Mouse (Mus musculus) activated CD4-positive, CD25-positive, alpha-beta regulatory T cell, adult 4 months (primary cell): ENCODE results near the gene 1110057P08Rik. TPM values are rescaled to one million over a fixed set of nuclear protein-coding genes. Genes with fewer than 3 reads are reported as not detected.
"Not testable (repeated sequence)": the region's sequence is repeated elsewhere in the genome, so short reads cannot be mapped to it uniquely, and the experiment has no call there.

Experiments
- ATAC-seq: one replicate; pipeline ENCODE4 v1.8.0; 2017
- polyA plus RNA-seq, 2 experiments: library from polyadenylated mRNA; unstranded; fragments of 100-300 nt; shearing (Covaris generic); gene quantifications; one replicate each; pipeline ENCODE4 v1.2.1; 2017

1110057P08Rik gene
- polyA plus RNA-seq, result not detected

DNA sequence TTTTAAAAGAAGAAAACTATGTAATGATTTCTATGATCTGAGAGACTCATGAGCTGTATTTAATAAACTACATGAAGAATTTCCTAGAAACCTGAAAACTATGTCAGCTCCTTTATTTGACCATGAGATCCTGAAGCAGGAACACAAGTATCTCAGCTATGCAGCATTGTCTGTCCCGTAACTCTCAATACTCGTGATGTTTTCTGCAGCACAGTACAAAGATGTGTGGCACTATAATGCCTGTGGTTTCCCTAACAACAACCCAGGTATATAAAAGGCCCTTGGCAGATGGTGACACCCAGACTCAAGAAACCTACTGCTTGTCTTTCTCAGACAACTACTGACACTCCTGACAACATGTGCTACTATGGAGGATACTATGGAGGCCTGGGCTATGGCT lies at the start of gene 1110057P08Rik:
1110057P08Rik (plus strand) TSS at position 301 of the 400 bp plus-strand sequence.
- ATAC-seq, result no peak

DNA sequence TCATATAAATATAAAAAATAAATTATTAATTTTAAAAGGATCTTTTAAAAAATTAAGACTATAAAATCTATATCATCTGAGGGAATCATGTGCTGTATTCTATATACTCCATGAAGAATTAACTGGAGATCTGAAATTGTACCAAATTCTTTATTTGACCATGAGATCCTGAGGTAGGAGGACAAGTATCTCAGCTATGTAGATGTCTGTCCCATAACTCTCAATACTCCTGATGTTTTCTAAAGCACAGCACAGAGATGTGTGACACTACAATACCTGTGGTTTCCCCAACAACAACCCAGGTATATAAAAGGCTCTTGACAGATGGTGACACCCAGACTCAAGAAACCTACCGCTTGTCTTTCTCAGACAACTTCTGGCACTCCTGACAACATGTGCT lies 34.0 kb upstream of the 1110057P08Rik start, which contains the start of gene Gm6358:
Gm6358 (plus strand) TSS at position 301 of the 400 bp plus-strand sequence.
- ATAC-seq, result no peak

DNA sequence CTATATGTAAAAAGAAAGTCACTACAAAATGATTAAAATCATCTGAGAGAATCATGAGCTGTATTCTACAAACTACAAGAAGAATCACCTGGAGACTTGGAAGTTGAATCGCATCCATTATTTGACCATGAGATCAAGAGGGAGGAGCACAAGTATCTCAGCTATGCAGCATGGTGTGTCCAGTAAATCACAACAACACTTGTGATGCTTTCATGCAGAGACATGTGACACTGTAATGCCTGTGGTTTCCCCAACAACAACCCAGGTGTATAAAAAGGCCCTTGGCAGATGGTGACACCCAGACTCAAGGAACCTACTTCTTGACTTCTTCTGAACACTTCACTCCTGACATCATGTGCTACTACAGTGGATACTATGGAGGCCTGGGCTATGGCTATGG lies 23.7 kb upstream of the 1110057P08Rik start, which contains the start of gene Gm10061:
Gm10061 (plus strand) TSS at position 301 of the 400 bp plus-strand sequence.
- no peak for ATAC-seq

DNA sequence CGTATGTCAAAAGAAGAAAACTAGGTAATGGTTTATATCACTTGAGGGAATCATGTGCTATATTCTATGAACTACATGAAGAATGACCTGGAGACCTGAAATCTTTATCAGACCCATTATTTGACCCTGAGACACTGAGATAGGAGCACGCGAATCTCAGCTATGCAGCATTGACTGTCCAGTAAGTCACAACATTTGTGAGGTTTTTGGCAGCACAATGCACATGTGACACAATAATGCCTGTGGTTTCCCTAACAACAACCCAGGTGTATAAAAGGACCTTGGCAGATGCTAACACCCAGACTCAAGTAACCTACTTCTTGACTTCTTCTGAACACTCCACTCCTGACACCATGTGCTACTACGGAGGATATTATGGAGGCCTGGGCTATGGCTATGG lies 16.9 kb upstream of the 1110057P08Rik start, which contains the start of gene Gm9789:
Gm9789 (plus strand) TSS at position 301 of the 400 bp plus-strand sequence.
- no peak for ATAC-seq

DNA sequence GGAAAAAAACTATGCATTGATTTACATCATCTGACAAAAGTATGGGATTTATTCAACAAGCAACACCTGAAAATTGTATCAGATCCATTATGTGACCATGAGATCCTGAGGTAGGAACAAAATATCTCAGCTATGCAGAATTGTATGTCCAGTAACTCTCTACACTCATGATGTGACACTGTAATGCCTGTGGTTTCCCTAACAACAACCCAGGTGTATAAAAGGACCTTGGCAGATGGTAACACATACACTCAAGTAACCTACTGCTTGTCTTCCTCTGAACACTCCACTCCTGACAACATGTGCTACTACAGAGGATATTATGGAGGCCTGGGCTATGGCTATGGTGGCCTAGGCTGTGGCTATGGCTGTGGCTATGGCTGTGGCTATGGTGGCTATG lies 5.3 kb upstream of the 1110057P08Rik start, which contains the start of gene Gm7735:
Gm7735 (plus strand) TSS at position 301 of the 400 bp plus-strand sequence.
- ATAC-seq, result not testable (repeated sequence)

DNA sequence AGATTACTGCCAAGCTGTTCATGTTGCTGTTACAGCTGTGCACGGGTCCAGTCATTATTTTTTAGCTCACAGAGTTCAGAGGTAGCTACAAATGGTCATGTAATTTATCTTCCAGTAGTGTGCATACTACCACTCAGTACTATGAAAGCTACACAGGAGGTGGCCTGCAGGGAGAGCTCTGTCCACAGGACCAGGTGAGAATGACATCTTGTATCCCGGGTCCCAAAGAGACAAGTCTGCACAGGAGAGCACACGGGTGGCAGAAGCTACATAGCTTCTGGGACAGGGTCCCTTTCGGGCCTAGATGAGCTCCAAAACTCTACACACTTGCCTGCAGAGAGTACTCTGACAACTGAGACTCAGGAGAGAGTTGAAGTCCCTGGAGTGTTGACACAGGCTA lies 14.1 kb downstream of the 1110057P08Rik start:
- no peak for ATAC-seq

DNA sequence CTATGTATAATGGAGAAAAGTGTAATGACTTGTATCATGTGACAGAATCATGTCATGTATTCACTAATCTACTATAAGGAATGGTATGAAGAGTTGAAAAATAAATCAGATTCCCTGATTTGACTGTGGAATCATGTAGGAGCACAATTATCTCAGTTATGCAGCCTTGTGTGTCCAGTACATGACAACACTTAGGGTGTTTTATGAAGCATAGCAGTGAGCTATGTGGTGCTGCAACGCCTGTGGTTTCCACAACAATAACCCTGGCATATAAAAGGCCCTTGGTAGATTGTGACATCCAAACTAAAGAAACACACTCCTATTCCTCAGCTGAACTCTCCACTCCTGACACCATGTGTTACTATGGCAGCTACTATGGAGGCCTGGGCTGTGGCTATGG lies 31.0 kb downstream of the 1110057P08Rik start, which contains the start of gene Krtap20-2:
Krtap20-2 (plus strand) TSS at position 301 of the 400 bp plus-strand sequence.
- ATAC-seq, result no peak

Other genes starting within 250 kb of the 1110057P08Rik start
- not detected for gene Krtap19-9b, start 242.5 kb upstream of the 1110057P08Rik start, polyA plus RNA-seq
- not detected for gene Krtap16-3, start 211.9 kb upstream of the 1110057P08Rik start, polyA plus RNA-seq
- not detected for gene Krtap22-2, start 164.0 kb upstream of the 1110057P08Rik start, polyA plus RNA-seq
- gene Gm10229, start 159.5 kb upstream of the 1110057P08Rik start, polyA plus RNA-seq, result not detected
- gene Krtap6-1, start 143.0 kb upstream of the 1110057P08Rik start, polyA plus RNA-seq, result not detected
- gene Gm10228, start 133.3 kb upstream of the 1110057P08Rik start, polyA plus RNA-seq, result not detected
- not detected for gene Krtap6-5, start 126.9 kb upstream of the 1110057P08Rik start, polyA plus RNA-seq
- gene 1110025L11Rik, start 110.7 kb upstream of the 1110057P08Rik start, polyA plus RNA-seq, result not detected
- not detected for gene Krtap6-3, start 90.7 kb upstream of the 1110057P08Rik start, polyA plus RNA-seq
- gene Gm6358, start 33.9 kb upstream of the 1110057P08Rik start, polyA plus RNA-seq, result not detected
- gene Gm10061, start 23.6 kb upstream of the 1110057P08Rik start, polyA plus RNA-seq, result not detected
- not detected for gene Gm9789, start 16.8 kb upstream of the 1110057P08Rik start, polyA plus RNA-seq
- gene Gm7735, start 5.2 kb upstream of the 1110057P08Rik start, polyA plus RNA-seq, result not detected
- not detected for gene Krtap20-2, start 31.1 kb downstream of the 1110057P08Rik start, polyA plus RNA-seq
- not detected for gene Krtap21-1, start 229.1 kb downstream of the 1110057P08Rik start, polyA plus RNA-seq
- gene Krtap6-2, start 245.4 kb downstream of the 1110057P08Rik start, polyA plus RNA-seq, result not detected